Mouse (Mus musculus) thymus, adult 2 months (tissue): ENCODE data around the gene Adi1.

ENCODE experiments used
- CTCF ChIP-seq: fragments of 200-500 bp; IDR thresholded peaks from 2 replicates; pipeline ENCODE4 v1.5.1; 2012; ENCODE audit warnings: mild to moderate bottlenecking, control low read depth, low read length, moderate library complexity, borderline replicate concordance; ENCODE audit not compliant: control insufficient read depth, poor library complexity, insufficient read depth; ENCODE audit errors: extremely low read depth
- POLR2A ChIP-seq: fragments of 200-500 bp; IDR thresholded peaks from 2 replicates; pipeline ENCODE4 v1.6.1; 2012; ENCODE audit warnings: mild to moderate bottlenecking, low read length, control low read depth, moderate library complexity; ENCODE audit not compliant: control insufficient read depth, poor library complexity, insufficient read depth; ENCODE audit errors: extremely low read depth

GRCm38 (mm10) chr12:28717066-28717465, 42.0 kb downstream of the Adi1 start:
- no peak for TF ChIP-seq POLR2A
- no peak for TF ChIP-seq CTCF
